Mouse (Mus musculus): ENCODE measurements at regions not wholly inside any gene's neighbourhood (a gene's known extent, or its start where the extent isn't known, plus 50 kb on each side); places are given as distances from the start of the nearest gene placed in this dataset.

GRCm38 (mm10) chr14:98834316-98834715 is 159.8 kb downstream of the Rpl36a-ps1 start:
- TF ChIP-seq CTCF (IDR thresholded peaks at IDR 0.05) (no peak), EP300 (IDR thresholded peaks at IDR 0.05) (no peak)

All from lung, postnatal 0 days (tissue).